Mouse (Mus musculus) macrophage (primary cell): ENCODE data around the gene Ralb. TPM values are rescaled to one million over a fixed set of nuclear protein-coding genes. Genes with fewer than 3 reads are reported as not detected.

Source experiments
- H3K27ac ChIP-seq: fragments of 350-480 bp; formaldehyde crosslinking; 2 replicates; pipeline ENCODE4 v1.9.0; 2021
- H3K36me3 ChIP-seq: fragments of 350-480 bp; formaldehyde crosslinking; 2 replicates; pipeline ENCODE4 v1.9.0; 2021; ENCODE audit errors: inconsistent target
- H3K4me3 ChIP-seq: fragments of 350-480 bp; formaldehyde crosslinking; 2 replicates; pipeline ENCODE4 v1.9.0; 2021; ENCODE audit errors: inconsistent target
- H3K79me2 ChIP-seq: fragments of 350-480 bp; formaldehyde crosslinking; 2 replicates; pipeline ENCODE4 v1.9.0; 2021; ENCODE audit errors: inconsistent target
- WGBS: methylation state at CpG from one replicate; pipeline ENCODE4 v1.1.7; 2026; ENCODE audit warnings: inconsistent platforms; ENCODE audit not compliant: missing documents; 5-methylcytosine and 5-hydroxymethylcytosine counted together
- polyA plus RNA-seq: library from polyadenylated mRNA; stranded (reverse); fragments of 250-400 nt; gene quantifications from 3 replicates; pipeline ENCODE4 v1.2.4, GENCODE M21; 2018; ENCODE audit warnings: inconsistent platforms
- total RNA-seq, 78 experiments: library from RNA; depleted of rRNA; stranded (reverse); fragments of 250-400 nt; gene quantifications; 1 replicate in 9 of 78; 2 replicates in 24 of 78; 3 replicates in 43 of 78; 4 replicates in 2 of 78; pipeline ENCODE4 v1.2.4; 2018; ENCODE audit warnings: inconsistent platforms in 56 of 78

Ralb gene
- 100 to 1,000 TPM in 1 of 26 experiments, 10 to 100 TPM in 25; 30.9 to 114 (median 49.3) TPM for total RNA-seq (2018; cell fraction: chromatin; rRNA removed)
- 100 to 1,000 TPM in 6 of 26 experiments, 10 to 100 TPM in 20; 83.5 to 114 (median 93.7) TPM for total RNA-seq (2018; cell fraction: cytosol; rRNA removed)
- total RNA-seq (2018; cell fraction: nucleus; rRNA removed), result 10 to 100 TPM; 44.4 to 87.0 (median 54.7) TPM
- polyA plus RNA-seq, result 76.5 to 98.9 TPM (median 79.7 TPM) in 3 replicates

DNA sequence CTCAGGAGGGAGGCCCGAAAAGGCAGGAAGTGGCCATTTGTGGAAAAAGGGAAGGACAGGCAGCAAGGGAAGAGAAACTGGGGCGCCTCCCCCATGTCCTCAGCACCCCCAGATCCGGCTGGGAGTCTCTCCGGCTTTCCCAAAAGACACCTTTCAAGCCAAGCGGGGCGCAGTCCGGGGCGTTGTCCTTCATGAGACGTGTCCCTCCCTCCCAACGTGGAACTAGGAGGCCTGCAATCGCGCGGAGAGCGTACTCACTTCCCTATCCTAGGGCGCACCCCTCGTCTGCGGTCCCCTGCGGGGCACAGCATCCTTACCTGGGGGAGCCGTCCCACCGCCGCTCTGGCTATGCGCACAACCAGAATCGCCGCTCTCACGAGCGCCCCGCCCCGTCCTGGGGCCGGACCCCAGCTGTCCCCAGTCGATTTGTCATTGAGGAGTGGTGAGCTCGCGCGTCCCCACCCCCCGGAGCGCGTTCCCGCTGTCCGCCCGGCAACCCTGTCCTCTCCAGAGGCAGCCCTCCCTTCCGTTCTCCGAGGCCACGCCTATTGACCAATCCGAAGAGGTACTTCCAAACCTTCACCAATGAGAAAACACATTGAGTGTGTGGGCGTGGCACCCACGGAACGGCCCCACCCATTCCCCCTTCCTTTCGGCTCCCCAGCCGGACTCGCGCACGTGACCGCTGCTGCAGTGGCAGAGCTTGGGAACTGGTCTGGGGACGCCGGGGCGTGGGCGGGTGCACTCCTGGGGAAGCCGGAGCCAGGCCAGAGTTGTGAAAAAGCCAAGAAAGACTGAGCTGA is at the start of gene Ralb:
Ralb (minus strand) TSS at position 535 of the 803 bp plus-strand sequence.
- Histone ChIP-seq H3K79me2 (peaks cover 49% of the 10 kb centered on the region), H3K4me3 (peak within 1 kb of the TSS; percentile 87), H3K36me3 (peaks cover 5% of the 10 kb centered on the region; the same call in 1 of the 2 replicates), H3K27ac (peak within 1 kb of the TSS; percentile 97)
- WGBS, result under 1% methylated on average over 57 of the region's 57 CpGs

GRCm38 (mm10) chr1:119551651-119552050 is 47.1 kb upstream of the Ralb start:
- no peaks in the 10 kb centered on the region for H3K79me2 ChIP-seq
- no peak overlapping the region for H3K4me3 ChIP-seq
- no peak overlapping the region for H3K27ac ChIP-seq
- H3K36me3 ChIP-seq, result no peaks in the 10 kb centered on the region
- 82% methylated on average over 1 of the region's 1 CpGs for WGBS

- H3K4me3 ChIP-seq, result no peak overlapping the region
- H3K79me2 ChIP-seq, result no peaks in the 10 kb centered on the region
- no peak overlapping the region for H3K27ac ChIP-seq
- H3K36me3 ChIP-seq, result no peaks in the 10 kb centered on the region
- 96% methylated on average over 2 of the region's 2 CpGs for WGBS
Measured at GRCm38 (mm10) chr1:119550064-119550463, 45.5 kb upstream of the Ralb start.

DNA sequence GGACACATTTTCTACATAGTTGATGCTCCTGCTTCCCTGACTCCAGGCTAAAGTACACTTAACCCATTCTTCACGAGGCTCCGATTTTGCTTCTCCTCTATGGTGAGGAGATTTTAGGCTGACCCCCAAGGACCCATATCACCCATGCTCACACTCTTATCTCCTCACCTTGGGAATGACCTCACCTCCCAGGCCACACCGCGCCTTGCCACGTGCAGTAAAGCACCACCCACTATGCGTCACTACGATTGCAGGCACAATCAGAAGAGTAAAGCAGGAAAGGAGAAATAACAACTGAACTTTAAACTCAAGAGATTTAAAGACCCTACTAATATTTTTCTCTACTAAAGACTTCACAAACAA is 44.7 kb upstream of the Ralb start:
- no peaks in the 10 kb centered on the region for H3K79me2 ChIP-seq
- WGBS, result 90% methylated on average over 7 of the region's 7 CpGs
- no peak overlapping the region for H3K4me3 ChIP-seq
- H3K36me3 ChIP-seq, result no peaks in the 10 kb centered on the region
- no peak overlapping the region for H3K27ac ChIP-seq

DNA sequence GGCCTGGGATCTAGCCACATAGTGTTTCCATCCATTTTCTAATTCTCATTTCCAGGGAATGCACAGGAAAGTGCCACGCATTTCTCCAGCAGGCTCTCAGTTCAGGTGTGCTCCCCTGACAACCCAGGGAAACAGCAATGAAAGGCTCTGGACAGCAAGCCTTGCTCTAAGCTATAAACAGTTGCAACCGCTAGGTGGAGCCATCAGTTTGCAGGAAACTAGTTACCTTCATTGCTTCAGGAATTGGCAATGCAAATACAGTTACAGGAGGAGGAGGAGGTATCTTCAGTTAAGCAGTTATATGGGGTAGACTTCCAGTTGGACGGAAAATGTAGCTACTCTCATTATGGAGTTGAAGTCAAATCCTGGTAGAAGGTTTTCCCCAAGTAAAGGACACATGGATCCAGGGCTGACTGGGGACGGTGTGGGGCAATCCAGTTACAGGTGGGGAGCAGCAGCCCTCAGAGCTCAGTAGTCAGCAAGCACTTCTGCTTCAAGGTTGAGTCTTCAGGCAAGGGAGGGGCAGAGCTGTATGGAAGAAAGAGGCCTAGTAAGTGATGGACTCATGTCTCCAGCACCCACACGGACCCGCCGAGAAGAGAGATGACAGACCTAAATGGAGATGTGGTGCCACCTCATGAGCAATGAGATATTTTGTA is 44.2 kb upstream of the Ralb start:
- Histone ChIP-seq H3K4me3 (no peak overlapping the region), H3K36me3 (no peaks in the 10 kb centered on the region), H3K27ac (no peak overlapping the region), H3K79me2 (no peaks in the 10 kb centered on the region)
- 65% methylated on average over 7 of the region's 7 CpGs for WGBS

GRCm38 (mm10) chr1:119546490-119546889 is 41.9 kb upstream of the Ralb start:
- Histone ChIP-seq H3K4me3 (no peak overlapping the region), H3K79me2 (no peaks in the 10 kb centered on the region), H3K36me3 (no peaks in the 10 kb centered on the region), H3K27ac (no peak overlapping the region)
- 88% methylated on average over 3 of the region's 3 CpGs for WGBS

DNA sequence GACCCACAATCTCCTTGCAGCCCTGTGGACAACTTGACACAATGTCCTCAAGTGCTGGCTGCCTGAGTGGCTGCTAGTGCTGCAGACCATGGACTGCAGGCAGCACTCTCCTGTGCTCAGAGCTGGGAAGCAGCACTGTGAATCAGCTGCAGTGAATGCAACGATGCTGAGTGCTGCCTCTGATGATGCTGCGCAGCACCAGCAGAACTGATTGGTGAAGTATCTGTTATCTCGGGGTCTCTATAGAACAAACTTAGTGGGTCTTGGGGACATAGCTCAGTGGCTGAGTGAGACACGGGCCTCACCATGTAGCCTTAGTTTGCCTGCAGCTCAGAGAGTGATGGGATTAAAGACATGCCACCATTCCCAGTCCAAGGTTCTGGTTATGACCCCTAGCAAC is 41.1 kb upstream of the Ralb start:
- Histone ChIP-seq H3K36me3 (no peaks in the 10 kb centered on the region), H3K79me2 (no peaks in the 10 kb centered on the region), H3K27ac (no peak overlapping the region), H3K4me3 (no peak overlapping the region)
- WGBS, result 92% methylated on average over 4 of the region's 4 CpGs

GRCm38 (mm10) chr1:119545164-119545563 is 40.6 kb upstream of the Ralb start:
- H3K27ac ChIP-seq, result no peak overlapping the region
- no peak overlapping the region for H3K4me3 ChIP-seq
- no peaks in the 10 kb centered on the region for H3K79me2 ChIP-seq
- 97% methylated on average over 2 of the region's 2 CpGs for WGBS
- no peaks in the 10 kb centered on the region for H3K36me3 ChIP-seq

GRCm38 (mm10) chr1:119544611-119545155 is 40.1 kb upstream of the Ralb start:
- no peaks in the 10 kb centered on the region for H3K36me3 ChIP-seq
- H3K27ac ChIP-seq, result no peak overlapping the region
- no peak overlapping the region for H3K4me3 ChIP-seq
- H3K79me2 ChIP-seq, result no peaks in the 10 kb centered on the region
- WGBS, result 93% methylated on average over 5 of the region's 5 CpGs

GRCm38 (mm10) chr1:119543316-119543715 is 38.7 kb upstream of the Ralb start:
- no peak overlapping the region for H3K27ac ChIP-seq
- H3K36me3 ChIP-seq, result no peaks in the 10 kb centered on the region
- no peak overlapping the region for H3K4me3 ChIP-seq
- whole genome bisulfite sequencing, result 96% methylated on average over 6 of the region's 6 CpGs
- H3K79me2 ChIP-seq, result no peaks in the 10 kb centered on the region

GRCm38 (mm10) chr1:119541570-119541969 is 37.0 kb upstream of the Ralb start:
- Histone ChIP-seq H3K79me2 (no peaks in the 10 kb centered on the region), H3K27ac (no peak overlapping the region), H3K36me3 (no peaks in the 10 kb centered on the region), H3K4me3 (no peak overlapping the region)
- WGBS, result 94% methylated on average over 1 of the region's 3 CpGs

- Histone ChIP-seq H3K4me3 (no peak overlapping the region), H3K27ac (no peak overlapping the region), H3K36me3 (no peaks in the 10 kb centered on the region), H3K79me2 (no peaks in the 10 kb centered on the region)
- WGBS, result 91% methylated on average over 9 of the region's 9 CpGs
Measured at GRCm38 (mm10) chr1:119540836-119541557, 36.4 kb upstream of the Ralb start.

DNA sequence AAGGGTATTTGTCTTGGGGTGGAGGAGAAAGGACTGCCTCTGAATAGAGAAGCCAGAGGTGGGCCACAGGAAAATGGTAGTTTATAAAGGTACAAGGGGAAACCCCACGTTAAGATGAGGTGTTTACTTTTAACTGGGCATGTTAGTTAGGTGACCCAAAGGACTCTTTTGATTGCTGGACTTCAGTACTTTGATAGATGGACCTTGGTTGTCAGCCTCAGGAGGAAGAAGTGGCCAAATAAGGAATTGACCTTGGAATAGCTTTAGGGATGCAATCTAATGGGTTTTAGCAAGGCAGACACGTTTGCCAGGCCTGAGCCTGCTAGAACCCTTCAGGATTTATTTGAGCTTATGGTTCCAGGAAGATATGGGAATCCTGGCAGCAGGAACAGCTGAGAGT is 34.7 kb upstream of the Ralb start:
- 83% methylated on average over 2 of the region's 2 CpGs for WGBS
- no peak overlapping the region for H3K27ac ChIP-seq
- no peaks in the 10 kb centered on the region for H3K36me3 ChIP-seq
- H3K4me3 ChIP-seq, result no peak overlapping the region
- no peaks in the 10 kb centered on the region for H3K79me2 ChIP-seq

DNA sequence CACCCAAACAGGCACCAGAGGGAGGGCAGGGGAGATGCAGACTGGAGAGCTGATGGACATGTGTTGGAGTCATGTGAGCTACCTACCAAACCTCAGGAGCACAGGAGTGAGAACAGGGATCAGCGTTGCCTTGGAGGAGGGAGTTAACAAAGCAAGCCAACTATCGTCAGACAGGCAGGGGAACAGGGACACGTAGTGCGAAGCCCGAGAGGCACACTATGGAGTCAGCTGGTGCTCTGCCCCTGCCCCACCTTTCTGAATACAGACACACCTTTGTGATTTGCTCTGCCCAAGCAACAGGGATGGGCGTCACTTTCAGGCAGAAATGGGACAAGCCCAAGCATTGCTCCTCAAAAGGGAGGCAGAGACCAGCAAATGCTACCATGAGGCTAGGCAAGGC is 33.1 kb upstream of the Ralb start:
- H3K79me2 ChIP-seq, result no peaks in the 10 kb centered on the region
- no peak overlapping the region for H3K4me3 ChIP-seq
- H3K36me3 ChIP-seq, result no peaks in the 10 kb centered on the region
- 96% methylated on average over 6 of the region's 6 CpGs for WGBS
- no peak overlapping the region for H3K27ac ChIP-seq
